In the genomic region with DNA sequence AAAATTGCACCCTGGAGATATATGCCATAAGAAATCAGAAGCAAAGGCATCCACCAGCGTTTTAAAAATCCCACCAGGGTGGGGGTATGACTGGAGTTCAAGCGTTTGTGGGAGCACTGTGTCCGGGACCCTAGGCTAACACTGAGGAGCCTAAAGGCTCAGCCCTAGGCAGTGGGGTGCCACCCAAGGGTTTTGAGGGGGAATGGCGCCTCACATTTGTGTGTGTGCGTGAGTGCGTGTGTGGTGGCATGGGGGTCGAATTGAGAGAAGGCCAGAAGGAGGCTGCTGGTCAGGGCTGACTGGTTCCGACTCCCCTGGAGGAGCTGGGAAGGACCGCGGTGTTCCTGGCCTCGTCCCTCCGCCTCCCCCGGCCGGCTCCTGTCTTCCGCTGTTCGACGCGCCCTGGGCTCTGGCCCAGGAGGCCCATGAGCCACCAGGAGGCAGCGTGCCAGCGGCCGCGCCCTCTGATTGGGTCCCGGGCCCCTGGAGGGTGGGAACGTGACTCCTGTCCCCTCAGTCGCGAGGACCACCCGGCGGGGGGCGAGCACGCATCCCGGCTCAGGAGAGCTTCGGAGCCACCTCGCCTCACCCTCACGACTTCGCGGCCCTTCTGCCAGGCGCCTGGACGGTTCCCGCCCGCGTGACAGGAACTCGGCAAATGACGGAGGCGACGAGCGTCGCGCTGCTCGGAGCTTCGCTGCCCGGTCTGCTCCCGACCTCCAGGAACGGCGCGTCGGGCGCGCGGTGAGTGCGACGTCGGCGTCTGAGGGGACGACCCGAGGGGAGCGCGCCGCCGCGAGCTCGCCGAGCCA, we compare ENCODE assay signal across 9 mouse cellular contexts. TPM values are rescaled to one million over a fixed set of nuclear protein-coding genes. Genes with fewer than 3 reads are reported as not detected.
DNase-seq lines count a peak whose midpoint lies in the region; ATAC-seq and TF ChIP-seq lines count a peak whose summit lies in the region.
"Had no signal": no experiment of that assay in that cellular context is flagged by ENCODE, and none has a peak within 500 bp of the region (broad histone marks: within the 10 kb centered on the region; RNA-seq: fewer than 3 reads in every experiment).

Trank1 (plus strand) TSS at position 709 of the 812 bp plus-strand sequence.

- H3K27me3 ChIP-seq in G1E (ENCODE audit: insufficient read depth, low read length), result no peaks in the 10 kb centered on the region
- H3K27me3 ChIP-seq in neural tube, embryonic 11.5 days (ENCODE audit: control insufficient read depth, insufficient read depth, low read length), result peaks cover 38% of the 10 kb centered on the region

- H3K4me2 ChIP-seq in neural tube, embryonic 11.5 days (ENCODE audit: low read depth), result peak within 1 kb of the TSS; percentile 83

- H3K9me3 ChIP-seq in G1E (replicated peaks), result peaks cover 19% of the 10 kb centered on the region
- H3K9me3 ChIP-seq in neural tube, embryonic 11.5 days (ENCODE audit: control insufficient read depth, low read length), result no peaks in the 10 kb centered on the region

- peak; percentile 29 for DNase-seq in gastrocnemius, postnatal 10 days
- DNase-seq in gastrocnemius, postnatal 36 days, result no peak
- no peak for DNase-seq in G1E (ENCODE audit: low spot score)
- peak; percentile 52 for DNase-seq in embryo, embryonic 11 days
- DNase-seq in heart, postnatal 10 days, result peak; percentile 5 to 15
- DNase-seq in left cerebral cortex, postnatal 14 days (ENCODE audit: low spot score in 2 of 2), result peak; percentile 50
- DNase-seq in neural tube, embryonic 11.5 days (ENCODE audit: low spot score), result peak; percentile 54
- DNase-seq in B cell, adult 2 months, result no peak

- H3K9ac ChIP-seq in neural tube, embryonic 11.5 days (ENCODE audit: low read length), result peak within 1 kb of the TSS; percentile 49

- H3K36me3 ChIP-seq in G1E (replicated peaks), result no peaks in the 10 kb centered on the region
- no peaks in the 10 kb centered on the region for H3K36me3 ChIP-seq in neural tube, embryonic 11.5 days (ENCODE audit: control insufficient read depth, insufficient read depth, low read length)

- TF ChIP-seq CTCF in G1E (IDR thresholded peaks at IDR 0.05; ENCODE audit: low read depth, low read length), result no peak

- ATAC-seq in G1E (ENCODE audit: extremely low read depth, insufficient number of reproducible peaks, low FRiP score, poor library complexity, severe bottlenecking), result no peak
- ATAC-seq in neural tube, embryonic 11.5 days (ENCODE audit: insufficient read depth, low FRiP score, low TSS enrichment), result peak; percentile 62; the same call in 1 of the 2 replicates

- peak within 1 kb of the TSS; percentile 40; the same call in 1 of the 2 replicates for H3K4me3 ChIP-seq in G1E (ENCODE audit: low read depth, low read length)
- H3K4me3 ChIP-seq in neural tube, embryonic 11.5 days (ENCODE audit: low read depth, low read length), result peak within 1 kb of the TSS; percentile 49

- intact Hi-C loops in gastrocnemius, postnatal 36 days (cut with DNase I), result no loop called here
- intact Hi-C loops in heart, postnatal 10 days (cut with DNase I), result no loop called here
- intact Hi-C loops in left cerebral cortex, postnatal 14 days (cut with DNase I), result loop anchor here (2.0 kb wide), 1 partner anchor 20 kb away; no protein-coding TSS in a partner anchor

- no peaks in the 10 kb centered on the region for H3K4me1 ChIP-seq in G1E (ENCODE audit: insufficient read depth, low read depth, low read length)
- H3K4me1 ChIP-seq in neural tube, embryonic 11.5 days (ENCODE audit: control insufficient read depth, insufficient read depth, low read length), result peaks cover 8% of the 10 kb centered on the region; the same call in 1 of the 2 replicates

- WGBS in neural tube, embryonic 11.5 days, result 11% methylated on average over 69 of the region's 72 CpGs

- no peak within 1 kb of the TSS for H3K27ac ChIP-seq in neural tube, embryonic 11.5 days (ENCODE audit: low read depth, low read length)

RNA-seq across cellular contexts. Expression of gene Trank1, which starts in this region (rescaled TPM):
- total RNA-seq in gastrocnemius, postnatal 10 days (2021), result under 1 TPM; 0.49 to 0.52 TPM
- total RNA-seq in gastrocnemius, postnatal 36 days (2021), result not detected
- total RNA-seq in G1E (2014; fragmentation: Nextera tagmentation) (not detected in 2 replicates), G1E (2017) (0.05 and 0.12 TPM in 2 replicates)
- polyA plus RNA-seq in G1E (2012), result not detected in 2 replicates
- under 1 TPM; 0.02 TPM for total RNA-seq in heart, postnatal 10 days (2021)
- total RNA-seq in left cerebral cortex, postnatal 14 days (2021), result 100 to 1,000 TPM; 222 to 227 TPM
- polyA plus RNA-seq in neural tube, embryonic 11.5 days (2014; fragmentation: Nextera tagmentation; extraction: Ambion mirVana), result 0.16 and 0.34 TPM in 2 replicates
- polyA plus RNA-seq: C2C12 had no signal

Comparison
In these comparisons a context has a peak if more than half of its experiments do, and no peak if none do; other contexts are left out.
1. RNA of gene Trank1 (total RNA-seq): 222 to 227 TPM in left cerebral cortex, postnatal 14 days; 0.49 to 0.52 TPM in gastrocnemius, postnatal 10 days, 0.05 to 0.12 TPM in G1E, not detected in gastrocnemius, postnatal 36 days and 0.02 TPM in heart, postnatal 10 days; every median in the first group is over 100 times any median in the second.
2. Peak in DNase-seq in gastrocnemius, postnatal 10 days; RNA of the gene not detected or under 1 TPM.
3. Peak in DNase-seq in heart, postnatal 10 days; RNA of the gene not detected or under 1 TPM.
4. Peak in DNase-seq, ATAC-seq, H3K4me3 ChIP-seq, H3K9ac ChIP-seq and H3K4me2 ChIP-seq in neural tube, embryonic 11.5 days; RNA of the gene not detected or under 1 TPM.
5. DNase-seq: peak in embryo, embryonic 11 days (single experiment) and left cerebral cortex, postnatal 14 days (2 of 2); none in gastrocnemius, postnatal 36 days (0 of 2), G1E (single experiment) and B cell, adult 2 months (0 of 2).